Mouse (Mus musculus): ENCODE results near the gene 1700006A11Rik.
"Not testable (repeated sequence)": the region's sequence is repeated elsewhere in the genome, so short reads cannot be mapped to it uniquely, and the experiment has no call there.

Gene 1700006A11Rik

GRCm38 (mm10) chr3:124425940-124426339 lies at the start of gene 1700006A11Rik:
1700006A11Rik (minus strand) TSS chr3:124426040.
- no peak for DNase-seq (ENCODE audit: low read depth, low spot score)

- not testable (repeated sequence) for DNase-seq (ENCODE audit: low read depth, low spot score)
Measured at GRCm38 (mm10) chr3:124474291-124474690, 48.5 kb upstream of the 1700006A11Rik start.

- no peak for DNase-seq (ENCODE audit: low read depth, low spot score)
Measured at GRCm38 (mm10) chr3:124466102-124466730, 40.4 kb upstream of the 1700006A11Rik start.

DNA sequence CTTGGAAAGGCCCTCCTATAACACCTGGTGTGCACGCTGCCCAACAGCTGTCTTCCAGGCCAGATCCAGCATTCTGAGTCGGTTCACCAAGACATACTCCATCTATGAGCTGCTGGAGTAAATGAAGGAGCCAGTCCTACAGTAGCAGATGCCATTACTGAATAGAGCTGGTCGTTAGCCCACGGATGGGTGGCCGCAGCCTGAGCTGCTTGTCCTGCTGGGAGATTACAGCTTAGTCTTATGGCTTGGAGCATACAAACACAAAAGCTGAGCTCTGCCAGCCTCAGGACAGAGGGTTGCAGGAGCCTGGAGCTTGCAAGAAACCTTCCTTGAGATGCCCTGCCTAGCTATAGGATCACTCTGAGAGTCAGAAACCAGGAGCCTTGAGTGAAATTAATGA lies 33.6 kb downstream of the 1700006A11Rik start:
- DNase-seq (ENCODE audit: low read depth, low spot score): no peak

- DNase-seq (ENCODE audit: low read depth, low spot score): no peak
Measured at GRCm38 (mm10) chr3:124390101-124390500, 35.7 kb downstream of the 1700006A11Rik start.

- DNase-seq (ENCODE audit: low read depth, low spot score): no peak
Measured at GRCm38 (mm10) chr3:124389650-124390049, 36.2 kb downstream of the 1700006A11Rik start.

DNA sequence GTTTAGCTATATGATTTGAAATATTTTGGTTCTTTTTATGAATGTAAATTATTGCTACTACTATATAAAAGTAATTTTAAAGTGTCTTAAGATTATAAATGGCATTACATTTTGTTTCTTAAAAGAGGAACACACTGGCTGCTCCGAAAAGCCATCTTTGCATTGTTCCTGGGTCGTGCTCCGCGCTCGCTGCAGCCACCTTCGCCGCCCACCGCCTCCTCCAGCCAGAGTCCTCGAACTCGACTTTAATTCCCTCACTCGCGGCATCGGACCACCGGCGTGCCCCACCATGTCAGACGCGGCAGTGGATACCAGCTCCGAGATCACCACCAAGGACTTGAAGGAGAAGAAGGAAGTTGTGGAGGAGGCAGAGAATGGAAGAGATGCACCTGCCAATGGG lies 40.5 kb downstream of the 1700006A11Rik start:
- not testable (repeated sequence) for DNase-seq (ENCODE audit: low read depth, low spot score)

DNA sequence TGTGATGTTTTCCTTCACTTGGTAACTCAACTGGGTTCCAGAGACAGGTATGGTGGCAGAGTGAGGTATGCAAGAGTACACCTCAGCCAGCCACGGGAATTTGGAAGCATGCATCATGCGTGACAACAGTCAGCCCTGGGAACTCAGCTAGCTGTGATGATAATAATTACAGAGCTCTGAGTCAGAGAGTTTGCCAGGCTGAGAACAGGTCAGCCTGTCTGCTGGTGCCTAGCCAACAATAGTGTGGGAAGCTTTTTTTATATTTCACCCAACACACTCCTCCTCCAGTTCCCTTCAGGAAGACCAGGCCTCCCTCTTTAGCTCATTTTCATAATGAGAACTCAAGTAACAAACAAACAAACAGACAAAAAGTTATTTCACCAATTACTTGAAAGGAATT lies 53.8 kb downstream of the 1700006A11Rik start:
- DNase-seq (ENCODE audit: low read depth, low spot score): no peak

DNA sequence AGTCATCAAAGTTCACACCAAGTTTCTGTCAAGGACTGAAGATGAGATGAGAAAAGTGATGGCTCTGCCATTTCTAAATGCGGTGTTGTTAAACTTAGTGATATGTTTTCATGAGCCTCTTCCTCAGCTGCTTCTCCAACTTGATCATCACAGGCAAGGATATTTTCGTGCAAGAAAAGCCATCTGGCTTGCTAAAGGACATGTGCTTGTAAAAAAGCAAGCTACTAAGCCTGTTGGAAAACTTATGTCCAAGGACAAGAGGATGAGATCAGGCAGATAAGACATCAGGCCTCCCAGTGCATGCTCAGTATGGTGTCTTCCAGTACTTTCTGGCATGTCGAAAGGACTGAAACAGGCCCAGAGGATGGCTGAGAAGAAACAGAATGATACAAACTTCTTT lies 68.3 kb downstream of the 1700006A11Rik start:
- DNase-seq (ENCODE audit: low read depth, low spot score): no peak

All from mesoderm, embryonic 11.5 days (tissue).